Mouse (Mus musculus) liver, embryonic 14.5 days (tissue): ENCODE data around the gene Lrg1.

Experiments
- CTCF ChIP-seq: IDR thresholded peaks from 2 replicates; pipeline ENCODE4 v1.5.1; 2016; ENCODE audit warnings: antibody characterized with exemption, low read depth, control low read depth
- EP300 ChIP-seq: IDR thresholded peaks from 2 replicates; pipeline ENCODE4 v1.6.1; 2016; ENCODE audit warnings: antibody characterized with exemption, low read depth

DNA sequence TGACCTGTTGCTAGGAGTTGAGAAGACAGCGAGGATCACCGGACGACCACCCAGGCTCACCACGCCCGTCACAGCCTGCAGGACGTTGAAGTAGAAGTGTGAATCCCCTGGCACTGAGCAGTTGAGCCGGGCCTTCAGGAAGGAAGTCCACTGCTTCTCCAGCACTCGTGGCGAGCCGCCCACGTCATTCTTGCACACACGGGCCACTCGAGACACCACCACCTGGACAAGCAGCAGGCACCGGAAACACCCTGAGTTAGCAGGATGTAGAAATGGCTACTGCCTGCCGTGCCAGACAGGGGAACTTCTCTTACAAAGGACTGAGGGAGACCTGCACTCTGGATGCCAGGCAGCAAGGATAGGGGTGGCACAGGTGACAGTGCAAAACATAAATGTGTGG lies 6.4 kb upstream of the Lrg1 start:
- TF ChIP-seq CTCF (no peak), EP300 (no peak)
